Mouse (Mus musculus): ENCODE data around the gene Dnaaf3. TPM values are rescaled to one million over a fixed set of nuclear protein-coding genes. Genes with fewer than 3 reads are reported as not detected.
A peak's percentile ranks its signal among the peaks of the same experiment; 100 is the strongest.
"Not testable (repeated sequence)": the region's sequence is repeated elsewhere in the genome, so short reads cannot be mapped to it uniquely, and the experiment has no call there.

The Dnaaf3 gene
- total RNA-seq, 2 experiments from 2014 or later, result not detected

GRCm38 (mm10) chr7:4537181-4537580 is 4.9 kb upstream of the Dnaaf3 start:
- TF ChIP-seq CTCF (IDR thresholded peaks at IDR 0.05), result no peak
- DNase-seq, result no peak
- H3K4me3 ChIP-seq, result no peak overlapping the region
- no peak overlapping the region for H3K27ac ChIP-seq
- intact Hi-C loops (cut with DNase I), result no loop called here

- Histone ChIP-seq H3K4me3 (no peak overlapping the region), H3K27ac (no peak overlapping the region)
- TF ChIP-seq CTCF (IDR thresholded peaks at IDR 0.05), result no peak
- no peak for DNase-seq
- intact Hi-C loops (cut with DNase I), result no loop called here
These were observed 4.1 kb upstream of the Dnaaf3 start for GRCm38 (mm10) chr7:4536369-4536768.

- intact Hi-C loops (cut with DNase I); H3K27ac ChIP-seq; DNase-seq; H3K4me3 ChIP-seq: not testable (repeated sequence)
These were observed 2.1 kb downstream of the Dnaaf3 start for GRCm38 (mm10) chr7:4530166-4530565.

GRCm38 (mm10) chr7:4527302-4527689 is 5.0 kb downstream of the Dnaaf3 start:
- no peak for DNase-seq
- no peak overlapping the region for H3K4me3 ChIP-seq
- intact Hi-C loops (cut with DNase I), result no loop called here
- no peak for TF ChIP-seq CTCF (IDR thresholded peaks at IDR 0.05)
- no peak overlapping the region for H3K27ac ChIP-seq

GRCm38 (mm10) chr7:4526341-4527301 is 5.6 kb downstream of the Dnaaf3 start:
- Histone ChIP-seq H3K4me3 (peak overlapping the region; percentile 62), H3K27ac (peak overlapping the region; percentile 72)
- intact Hi-C loops (cut with DNase I), result no loop called here
- peak; percentile 79 for DNase-seq
- peak; percentile 63 for TF ChIP-seq CTCF (IDR thresholded peaks at IDR 0.05)

- H3K27ac ChIP-seq; intact Hi-C loops (cut with DNase I); H3K4me3 ChIP-seq; DNase-seq: not testable (repeated sequence)
- peak; percentile 69 for TF ChIP-seq CTCF (IDR thresholded peaks at IDR 0.05)
These were observed 7.9 kb downstream of the Dnaaf3 start, which contains the start of gene Tnni3 for GRCm38 (mm10) chr7:4524212-4524922. Tnni3 (minus strand) TSS chr7:4524229.

GRCm38 (mm10) chr7:4523205-4524130 is 8.8 kb downstream of the Dnaaf3 start:
- TF ChIP-seq CTCF (IDR thresholded peaks at IDR 0.05), result no peak
- Histone ChIP-seq H3K27ac (no peak overlapping the region), H3K4me3 (no peak overlapping the region)
- intact Hi-C loops (cut with DNase I), result no loop called here
- no peak for DNase-seq

GRCm38 (mm10) chr7:4522292-4522691 is 10.0 kb downstream of the Dnaaf3 start:
- Histone ChIP-seq H3K27ac (no peak overlapping the region), H3K4me3 (no peak overlapping the region)
- TF ChIP-seq CTCF (IDR thresholded peaks at IDR 0.05), result no peak
- intact Hi-C loops (cut with DNase I), result no loop called here
- DNase-seq, result no peak

- intact Hi-C loops (cut with DNase I), result no loop called here
- H3K4me3 ChIP-seq, result peak overlapping the region; percentile 48
- DNase-seq, result no peak
- H3K27ac ChIP-seq, result no peak overlapping the region
- TF ChIP-seq CTCF (IDR thresholded peaks at IDR 0.05), result no peak
These were observed 10.8 kb downstream of the Dnaaf3 start for GRCm38 (mm10) chr7:4521231-4522003.

GRCm38 (mm10) chr7:4518487-4518886 is 13.8 kb downstream of the Dnaaf3 start:
- Histone ChIP-seq H3K27ac (no peak overlapping the region), H3K4me3 (no peak overlapping the region)
- intact Hi-C loops (cut with DNase I), result no loop called here
- no peak for TF ChIP-seq CTCF (IDR thresholded peaks at IDR 0.05)
- DNase-seq, result no peak

GRCm38 (mm10) chr7:4516332-4517050 is 15.8 kb downstream of the Dnaaf3 start, which contains the start of gene Tnnt1:
Tnnt1 (minus strand) TSS chr7:4516382.
- Histone ChIP-seq H3K27ac (peak within 1 kb of the TSS; percentile 24; the same call in 1 of the 2 replicates), H3K4me3 (no peak within 1 kb of the TSS; the same call in 1 of the 2 replicates)
- no peak for DNase-seq
- intact Hi-C loops (cut with DNase I), result no loop called here
- no peak for TF ChIP-seq CTCF (IDR thresholded peaks at IDR 0.05)

All from gastrocnemius, adult 2 months (tissue).